Mouse (Mus musculus) cerebellum, adult 2 months (tissue): Measurements from ENCODE around the gene Rps25.

ENCODE experiments used
- CTCF ChIP-seq: fragments of 200-500 bp; IDR thresholded peaks from 2 replicates; pipeline ENCODE4 v1.5.1; 2011; ENCODE audit warnings: low read depth, mild to moderate bottlenecking, control low read depth, low read length, moderate library complexity, borderline replicate concordance; ENCODE audit not compliant: insufficient read depth
- POLR2A ChIP-seq: fragments of 200-500 bp; IDR thresholded peaks from 2 replicates; pipeline ENCODE4 v1.6.1; 2011; ENCODE audit warnings: low read length, control low read depth, borderline replicate concordance; ENCODE audit not compliant: insufficient read depth

DNA sequence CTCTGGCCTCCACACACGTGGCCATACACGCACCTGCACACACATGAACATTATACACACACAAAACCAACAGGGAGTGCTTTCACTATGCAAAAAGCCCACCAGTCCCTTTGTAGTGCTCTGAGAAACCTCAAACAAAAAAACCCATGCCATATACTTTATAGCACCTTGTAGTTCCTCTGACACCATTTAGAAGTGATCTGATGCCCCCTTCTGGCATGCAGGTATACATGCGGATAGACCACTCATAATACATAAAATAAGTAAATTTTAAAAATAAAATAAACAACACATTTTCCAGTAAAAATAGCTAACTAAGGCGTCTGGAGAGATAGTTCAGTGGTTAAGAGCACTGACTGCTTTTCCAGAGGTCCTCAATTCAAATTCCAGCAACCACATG, 49.7 kb upstream of the Rps25 start:
- TF ChIP-seq CTCF (no peak), POLR2A (no peak)
